18 mouse cellular contexts compared by ENCODE assay signal in the genomic region with DNA sequence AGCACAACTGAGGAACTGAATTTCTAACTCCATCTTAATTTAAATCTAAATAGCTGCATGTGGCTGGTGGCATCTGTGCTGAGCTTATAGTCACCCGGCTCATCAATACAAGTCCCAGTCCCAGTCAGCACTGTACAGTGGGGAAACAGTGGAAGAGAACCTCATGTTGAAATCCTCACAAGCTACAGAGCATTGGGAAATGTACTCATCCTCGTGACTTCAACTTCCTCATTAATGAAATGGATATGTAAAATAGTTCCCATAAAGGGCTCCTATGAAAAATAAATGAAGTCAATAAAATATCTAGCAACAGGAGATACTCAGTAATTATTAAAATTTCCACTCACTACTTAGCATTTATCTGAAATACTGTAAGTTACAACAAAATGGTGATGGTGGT. TPM values are rescaled to one million over a fixed set of nuclear protein-coding genes. Genes with fewer than 3 reads are reported as not detected.
A peak's percentile ranks its signal among the peaks of the same experiment; 100 is the strongest.
DNase-seq lines count a peak whose midpoint lies in the region; ATAC-seq and TF ChIP-seq lines count a peak whose summit lies in the region.
"Had no signal": no experiment of that assay in that cellular context is flagged by ENCODE, and none has a peak within 500 bp of the region (broad histone marks: within the 10 kb centered on the region; RNA-seq: fewer than 3 reads in every experiment).

No protein-coding gene starts in this region.

- H3K27me3 ChIP-seq in liver, embryonic 11.5 days (replicated peaks; ENCODE audit: control insufficient read depth, insufficient read depth, low read length), result no peaks in the 10 kb centered on the region
- H3K27me3 ChIP-seq in liver, embryonic 15.5 days, result no peaks in the 10 kb centered on the region
- H3K27me3 ChIP-seq: forebrain, embryonic 15.5 days; hindbrain, embryonic 13.5 days; limb, embryonic 12.5 days; lung, embryonic 15.5 days; neural tube, embryonic 13.5 days had no signal

- 76% methylated on average over 2 of the region's 2 CpGs for WGBS in liver, embryonic 11.5 days
- WGBS in bone marrow, adult 2 months, result 39% methylated on average over 2 of the region's 2 CpGs
- WGBS in liver, embryonic 15.5 days (ENCODE audit: insufficient replicate concordance), result 60% methylated on average over 2 of the region's 2 CpGs

- H3K27ac ChIP-seq in liver, embryonic 11.5 days (ENCODE audit: low read depth, low read length), result no peak overlapping the region
- H3K27ac ChIP-seq in bone marrow, adult 2 months (ENCODE audit: control insufficient read depth, insufficient read depth, low read depth, low read length, poor library complexity), result peak overlapping the region; percentile 74; the same call in 1 of the 2 replicates
- peak overlapping the region; percentile 45 for H3K27ac ChIP-seq in liver, embryonic 15.5 days (replicated peaks)
- H3K27ac ChIP-seq: forebrain, embryonic 15.5 days; hindbrain, embryonic 13.5 days; limb, embryonic 12.5 days; lung, embryonic 15.5 days; neural tube, embryonic 13.5 days had no signal

- intact Hi-C loops in gastrocnemius, postnatal 14 days (cut with DNase I; ENCODE audit: low total_unique reads), result no loop called here
- intact Hi-C loops in heart, postnatal 36 days (cut with DNase I), result no loop called here

- H3K9me3 ChIP-seq in liver, embryonic 11.5 days (ENCODE audit: control insufficient read depth, low read length), result no peaks in the 10 kb centered on the region
- no peaks in the 10 kb centered on the region for H3K9me3 ChIP-seq in liver, embryonic 15.5 days (replicated peaks)
- H3K9me3 ChIP-seq: forebrain, embryonic 15.5 days; G1E; hindbrain, embryonic 13.5 days; limb, embryonic 12.5 days; lung, embryonic 15.5 days; neural tube, embryonic 13.5 days had no signal

- H3K4me2 ChIP-seq in liver, embryonic 11.5 days, result no peak overlapping the region
- H3K4me2 ChIP-seq in liver, embryonic 15.5 days, result peak overlapping the region; percentile 6; the same call in 1 of the 2 replicates
- H3K4me2 ChIP-seq: forebrain, embryonic 15.5 days; hindbrain, embryonic 13.5 days; limb, embryonic 12.5 days; lung, embryonic 15.5 days; neural tube, embryonic 13.5 days had no signal

- no peak overlapping the region for H3K9ac ChIP-seq in liver, embryonic 11.5 days (ENCODE audit: low read depth, low read length)
- H3K9ac ChIP-seq in liver, embryonic 15.5 days, result no peak overlapping the region
- H3K9ac ChIP-seq: forebrain, embryonic 15.5 days; hindbrain, embryonic 13.5 days; limb, embryonic 12.5 days; lung, embryonic 15.5 days; neural tube, embryonic 13.5 days had no signal

- TF ChIP-seq CTCF in bone marrow, adult 2 months (IDR thresholded peaks at IDR 0.05; ENCODE audit: control insufficient read depth, insufficient read depth, low read length), result no peak

- no peak for TF ChIP-seq POLR2A in bone marrow, adult 2 months (IDR thresholded peaks at IDR 0.05; ENCODE audit: borderline replicate concordance, control insufficient read depth, low read depth, low read length)

- ATAC-seq in liver, embryonic 11.5 days (replicated peaks; ENCODE audit: low FRiP score), result 0 out of 2 replicates have a peak, but pooled peaks have one; percentile 29
- ATAC-seq in liver, embryonic 15.5 days (ENCODE audit: insufficient read depth), result peak; percentile 41; the same call in 1 of the 2 replicates
- ATAC-seq in monocyte, adult 5-6 weeks (replicated peaks; ENCODE audit: insufficient number of reproducible peaks, low FRiP score, low TSS enrichment, poor library complexity, severe bottlenecking), result peak; percentile 84
- ATAC-seq: forebrain, embryonic 15.5 days; intestine, embryonic 16.5 days had no signal

- DNase-seq in liver, embryonic 11.5 days (ENCODE audit: low spot score), result no peak
- no peak for DNase-seq in liver
- DNase-seq in gastrocnemius, postnatal 14 days, result no peak
- no peak for DNase-seq in heart, postnatal 36 days
- DNase-seq in gastrocnemius, postnatal 4 days (ENCODE audit: low spot score in 2 of 2), result no peak
- DNase-seq: cerebellum, adult 9-10 months; gastrocnemius, postnatal 25 days had no signal

- no peak overlapping the region for H3K4me3 ChIP-seq in liver, embryonic 11.5 days (ENCODE audit: low read depth, low read length)
- H3K4me3 ChIP-seq in bone marrow, adult 2 months (replicated peaks; ENCODE audit: control insufficient read depth, low read depth, low read length), result no peak overlapping the region
- H3K4me3 ChIP-seq in liver, embryonic 15.5 days (replicated peaks), result no peak overlapping the region
- H3K4me3 ChIP-seq: forebrain, embryonic 15.5 days; hindbrain, embryonic 13.5 days; limb, embryonic 12.5 days; lung, embryonic 15.5 days; neural tube, embryonic 13.5 days had no signal

- no peaks in the 10 kb centered on the region for H3K36me3 ChIP-seq in liver, embryonic 11.5 days (ENCODE audit: control insufficient read depth, insufficient read depth, low read length)
- no peaks in the 10 kb centered on the region for H3K36me3 ChIP-seq in liver, embryonic 15.5 days (replicated peaks)
- H3K36me3 ChIP-seq: forebrain, embryonic 15.5 days; G1E; hindbrain, embryonic 13.5 days; limb, embryonic 12.5 days; lung, embryonic 15.5 days; neural tube, embryonic 13.5 days had no signal

- H3K4me1 ChIP-seq in liver, embryonic 11.5 days (replicated peaks; ENCODE audit: control insufficient read depth, insufficient read depth, low read length), result peaks cover 9% of the 10 kb centered on the region
- peaks cover 1% of the 10 kb centered on the region; the same call in 1 of the 2 replicates for H3K4me1 ChIP-seq in bone marrow, adult 2 months (ENCODE audit: control insufficient read depth, insufficient read depth, low read length)
- peaks cover 38% of the 10 kb centered on the region for H3K4me1 ChIP-seq in liver, embryonic 15.5 days (replicated peaks)
- H3K4me1 ChIP-seq: forebrain, embryonic 15.5 days; hindbrain, embryonic 13.5 days; limb, embryonic 12.5 days; neural tube, embryonic 13.5 days had no signal

RNA-seq across cellular contexts. Expression of gene Trdmt1, which starts 6.2 kb away (rescaled TPM):
- polyA plus RNA-seq in liver, embryonic 11.5 days (2014; fragmentation: Nextera tagmentation; extraction: Ambion mirVana), result 10.2 and 13.4 TPM in 2 replicates
- polyA plus RNA-seq in bone marrow, adult 2 months (2011; ENCODE audit: insufficient read depth, insufficient read length, low replicate concordance, missing spikeins), result 1.2 and 3.1 TPM in 2 replicates
- polyA plus RNA-seq in liver, embryonic 15.5 days (2015; fragmentation: Nextera tagmentation; extraction: Ambion mirVana), result 3.2 and 4.1 TPM in 2 replicates
- total RNA-seq in monocyte, adult 5-6 weeks (2017), result 5.6 to 15.4 TPM (median 15.0 TPM) in 3 replicates
- total RNA-seq in gastrocnemius, postnatal 14 days (2021), result 1 to 10 TPM; 3.7 to 3.9 TPM
- 1 to 10 TPM; 6.5 to 8.0 TPM for total RNA-seq in heart, postnatal 36 days (2021)
- total RNA-seq in gastrocnemius, postnatal 4 days (2021), result 1 to 10 TPM; 4.6 to 7.6 TPM

RNA-seq across cellular contexts. Expression of gene Vim, which starts 35.5 kb away (rescaled TPM):
- 222 and 235 TPM in 2 replicates for polyA plus RNA-seq in liver, embryonic 11.5 days (2014; fragmentation: Nextera tagmentation; extraction: Ambion mirVana)
- 52.5 and 238 TPM in 2 replicates for polyA plus RNA-seq in bone marrow, adult 2 months (2011; ENCODE audit: insufficient read depth, insufficient read length, low replicate concordance, missing spikeins)
- polyA plus RNA-seq in liver, embryonic 15.5 days (2015; fragmentation: Nextera tagmentation; extraction: Ambion mirVana), result 84.2 and 91.3 TPM in 2 replicates
- 1,067 to 1,239 TPM (median 1,097 TPM) in 3 replicates for total RNA-seq in monocyte, adult 5-6 weeks (2017)
- 100 to 1,000 TPM; 423 to 456 TPM for total RNA-seq in gastrocnemius, postnatal 14 days (2021)
- 100 to 1,000 TPM; 352 to 374 TPM for total RNA-seq in heart, postnatal 36 days (2021)
- total RNA-seq in gastrocnemius, postnatal 4 days (2021), result 1,000 to 10,000 TPM; 1,312 to 1,441 TPM

RNA-seq across cellular contexts. Expression of gene Cubn, which starts 46.6 kb away (rescaled TPM):
- 0.14 and 0.15 TPM in 2 replicates for polyA plus RNA-seq in liver, embryonic 11.5 days (2014; fragmentation: Nextera tagmentation; extraction: Ambion mirVana)
- 0.30 TPM in 1 of 2 replicates, not detected in the other for polyA plus RNA-seq in bone marrow, adult 2 months (2011; ENCODE audit: insufficient read depth, insufficient read length, low replicate concordance, missing spikeins)
- 0.06 and 0.10 TPM in 2 replicates for polyA plus RNA-seq in liver, embryonic 15.5 days (2015; fragmentation: Nextera tagmentation; extraction: Ambion mirVana)
- total RNA-seq in monocyte, adult 5-6 weeks (2017), result not detected in 3 replicates
- total RNA-seq in gastrocnemius, postnatal 14 days (2021), result under 1 TPM; 0.04 to 0.14 TPM
- total RNA-seq in heart, postnatal 36 days (2021), result under 1 TPM; 0.72 to 0.76 TPM
- total RNA-seq in gastrocnemius, postnatal 4 days (2021), result under 1 TPM; 0.16 to 0.27 TPM
- total RNA-seq: megakaryocyte-erythroid progenitor cell, adult 5-6 weeks had no signal
- polyA plus RNA-seq: G1E had no signal

Comparison
In these comparisons a context has a peak if more than half of its experiments do, and no peak if none do; other contexts are left out.
1. ATAC-seq: peak in every context shown above with its lines; median percentile 84 in monocyte, adult 5-6 weeks; 41 in liver, embryonic 15.5 days; 29 in liver, embryonic 11.5 days.